Mouse (Mus musculus): ENCODE results near the gene Ecel1.

Gene Ecel1

DNA sequence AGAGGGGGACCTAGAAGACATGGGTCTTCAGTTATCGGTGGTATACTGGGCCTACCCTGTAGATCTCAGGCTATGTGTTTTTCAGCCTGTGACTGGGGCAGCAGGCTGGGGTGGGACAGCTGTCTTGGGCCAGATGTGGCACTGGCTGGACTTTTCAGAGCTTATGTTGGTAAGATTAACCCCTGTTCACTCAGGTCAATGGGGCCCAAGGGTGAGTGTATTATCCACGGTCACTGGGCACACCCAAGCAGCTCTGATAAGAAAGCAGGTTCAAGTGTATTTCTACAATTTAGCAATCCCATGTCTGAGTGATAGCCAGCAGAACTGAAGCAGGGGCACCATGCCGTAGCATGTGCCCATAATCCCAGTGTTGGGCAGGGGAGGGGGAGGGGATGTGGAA lies 54.2 kb downstream of the Ecel1 start:
- DNase-seq (ENCODE audit: extremely low spot score, low spot score), result no peak

DNA sequence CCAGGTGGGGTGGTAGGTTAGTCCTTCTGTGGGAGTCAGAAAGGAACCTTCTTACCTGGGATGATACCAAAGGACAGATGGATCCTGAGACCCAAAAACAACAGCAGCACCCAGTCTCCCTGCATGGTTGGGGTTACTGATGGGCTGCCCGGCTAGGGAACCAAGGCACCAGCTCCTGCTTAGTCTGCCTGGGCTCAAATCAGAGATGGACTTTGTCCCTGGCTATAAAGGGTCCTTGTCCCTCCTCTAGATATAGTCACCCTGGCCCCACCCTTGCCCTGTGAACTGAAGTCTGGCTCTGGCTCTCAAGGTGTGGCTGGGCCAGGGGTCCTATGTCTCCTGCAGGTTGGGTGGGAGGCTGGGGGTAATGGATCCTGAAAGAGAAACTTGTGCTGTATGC lies 54.9 kb downstream of the Ecel1 start, which contains the start of gene Alpi:
Alpi (minus strand) TSS at position 196 of the 400 bp plus-strand sequence.
- DNase-seq (ENCODE audit: extremely low spot score, low spot score), result no peak

DNA sequence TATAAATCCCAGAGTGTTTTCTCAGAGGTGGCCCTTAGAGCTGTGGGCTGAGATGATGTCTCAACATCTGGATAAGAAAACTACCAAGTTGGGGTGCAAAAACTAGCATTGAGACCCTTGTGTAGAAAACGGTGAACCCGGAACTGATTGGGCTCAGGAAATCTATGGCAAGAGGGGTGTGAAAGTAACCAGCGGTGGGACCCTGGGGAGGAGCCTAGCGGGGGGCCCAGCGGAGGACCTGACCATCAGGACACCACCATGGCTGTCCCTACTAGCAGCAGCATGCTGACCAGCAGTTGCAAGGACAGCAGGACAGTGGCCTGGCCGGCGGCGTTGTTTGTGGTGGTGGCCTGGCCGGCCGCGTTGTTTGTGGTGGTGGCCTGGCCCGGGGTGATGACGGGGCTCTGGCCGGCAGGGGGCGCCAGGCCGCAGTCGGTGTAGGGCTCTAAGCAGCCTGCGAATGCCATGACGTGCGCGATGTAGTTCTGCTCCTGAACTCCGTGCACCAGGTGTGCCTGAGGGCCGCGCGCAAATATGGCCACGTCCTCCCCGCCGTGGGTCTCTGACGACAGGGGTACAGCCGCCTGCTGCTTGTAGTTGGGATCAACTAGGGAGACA lies 57.9 kb downstream of the Ecel1 start:
- peak; percentile 75 for DNase-seq (ENCODE audit: extremely low spot score, low spot score)

Data from neural tube, embryonic 10.5 days (tissue).